Mouse (Mus musculus) right cerebral cortex, postnatal 14 days (tissue): ENCODE data around the gene Prkag3.

ENCODE experiments used
- DNase-seq: peaks from one replicate; pipeline ENCODE4 v3.0.0; 2022

Prkag3 gene

DNA sequence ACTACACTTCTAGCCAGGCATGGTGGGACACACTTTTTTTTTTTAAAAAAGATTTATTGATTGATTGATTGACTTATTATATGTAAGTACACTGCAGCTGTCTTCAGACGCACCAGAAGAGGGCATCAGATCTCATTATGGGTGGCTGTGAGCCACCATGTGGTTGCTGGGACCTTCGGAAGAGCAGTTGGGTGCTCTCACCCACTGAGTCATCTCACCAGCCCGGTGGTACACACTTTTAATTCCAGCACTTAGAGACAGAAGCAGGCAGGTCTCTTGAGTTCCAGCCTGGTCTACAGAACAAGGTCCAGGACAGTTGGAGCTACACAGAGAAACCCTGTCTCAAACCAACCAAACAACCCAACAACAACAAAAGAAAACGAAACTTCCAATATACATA is 37.0 kb downstream of the Prkag3 start:
- no peak for DNase-seq

DNA sequence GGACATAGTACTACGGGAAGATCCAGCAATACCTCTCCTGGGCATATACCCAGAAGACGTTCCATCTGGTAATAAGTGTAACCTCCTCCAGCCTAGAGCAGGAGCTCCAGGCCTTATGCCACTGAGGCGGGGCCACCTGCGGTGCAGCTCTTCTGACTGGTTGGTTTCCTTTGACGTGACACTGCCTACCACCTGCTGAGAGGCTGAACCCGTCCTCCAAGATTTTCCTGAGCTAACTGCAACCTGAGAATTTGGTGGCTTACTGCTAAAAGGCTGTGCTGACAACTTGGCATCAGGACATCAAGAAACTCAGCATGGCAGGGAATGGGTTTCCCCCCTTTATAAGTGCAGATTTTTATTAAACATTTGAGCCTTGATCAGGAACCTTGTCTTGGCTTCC is 39.5 kb downstream of the Prkag3 start:
- no peak for DNase-seq

DNA sequence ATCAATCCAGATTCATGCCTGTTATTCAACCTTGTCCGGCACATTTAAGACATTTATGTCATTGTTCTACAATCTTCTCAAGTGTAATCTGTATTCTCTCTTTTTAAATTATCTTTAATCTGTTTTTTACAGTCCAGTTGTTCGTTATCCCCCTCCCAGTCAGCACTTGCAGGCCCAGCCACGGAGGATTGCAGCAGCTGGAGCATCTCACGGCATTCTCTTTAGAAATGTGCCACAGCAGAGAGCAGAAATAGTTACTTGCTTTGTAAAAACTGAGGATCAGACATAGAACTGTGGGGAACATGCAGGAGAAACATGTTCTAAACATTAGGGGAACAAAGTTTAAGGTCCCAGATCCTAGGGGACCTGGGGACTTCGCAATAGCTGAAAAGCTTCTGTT is 44.0 kb downstream of the Prkag3 start:
- DNase-seq: no peak

DNA sequence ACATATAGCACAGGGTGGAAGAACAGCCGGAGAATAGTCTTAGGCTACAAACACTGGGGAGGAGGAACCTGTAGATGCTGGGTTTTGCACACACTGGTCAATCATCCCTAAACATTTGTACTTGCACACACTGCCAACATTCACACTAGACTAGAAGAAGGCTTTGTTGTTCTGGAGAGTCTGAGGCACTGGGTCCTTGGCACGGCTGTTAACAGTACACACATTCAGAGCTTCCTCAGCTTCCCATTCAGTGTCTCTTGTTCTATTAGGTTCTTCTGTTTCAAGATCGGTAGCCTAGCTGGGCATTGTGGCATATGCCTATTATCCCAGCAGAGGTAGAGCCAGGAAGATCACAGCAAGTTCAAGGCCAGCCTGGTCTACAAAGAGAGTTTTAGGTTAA is 44.9 kb downstream of the Prkag3 start:
- DNase-seq: no peak

DNA sequence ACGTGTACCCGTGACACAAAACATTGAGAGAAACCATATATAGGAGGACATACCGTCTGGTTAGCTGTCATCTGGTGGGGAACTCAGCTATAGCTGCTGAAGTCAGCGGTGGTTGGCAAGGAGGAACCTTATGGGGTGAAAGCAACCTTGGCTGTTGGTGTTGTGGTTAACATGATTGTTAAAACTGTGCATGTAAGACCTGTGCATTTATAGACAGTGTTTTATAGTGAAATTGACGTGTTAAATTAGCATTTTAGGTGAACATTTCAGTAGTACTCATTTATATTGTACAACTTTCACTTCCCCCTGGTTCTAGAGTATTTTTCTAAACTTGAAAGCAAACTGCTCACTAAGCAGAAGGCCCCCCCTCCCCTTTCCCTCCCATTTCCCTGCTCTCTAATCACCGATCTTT is 46.9 kb downstream of the Prkag3 start:
- no peak for DNase-seq

DNA sequence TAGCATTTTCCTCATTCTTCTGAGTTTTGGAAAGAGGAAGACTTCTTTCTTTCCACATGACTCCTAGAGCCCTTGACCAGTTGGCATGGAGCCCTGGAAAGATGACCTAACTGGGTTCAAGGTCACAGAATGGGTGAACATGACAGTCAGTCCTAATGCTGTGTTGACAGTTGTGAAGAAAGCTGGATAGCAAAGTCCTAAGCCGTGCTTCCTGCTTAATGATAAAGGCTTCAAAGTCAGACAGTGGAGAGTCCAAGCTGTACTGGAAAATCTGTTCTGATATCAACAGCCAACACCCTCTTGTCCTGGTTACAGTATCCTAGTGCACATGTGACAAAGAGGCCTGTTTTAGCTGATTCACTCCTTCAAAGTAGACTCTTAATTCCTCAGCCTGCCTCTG is 50.2 kb downstream of the Prkag3 start:
- DNase-seq: no peak

DNA sequence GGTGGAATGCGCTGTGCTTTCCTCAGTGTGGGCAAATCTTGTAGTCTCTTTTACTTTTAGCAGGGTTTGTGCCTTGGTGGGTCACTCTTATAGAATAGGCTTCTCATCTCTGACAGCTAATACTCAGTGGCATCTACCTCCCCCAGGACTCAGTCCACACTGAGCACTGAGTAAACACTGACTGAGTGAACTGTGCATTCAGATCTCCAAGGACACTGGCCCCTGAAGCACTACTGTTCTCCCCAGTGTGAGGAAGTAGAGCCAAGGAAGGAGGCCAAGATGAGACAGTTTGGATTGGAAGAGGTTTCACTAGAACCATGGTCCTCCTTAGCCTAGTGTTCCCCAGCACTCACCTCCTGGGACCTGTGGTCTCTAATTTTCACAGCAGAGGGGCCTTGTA is 50.7 kb downstream of the Prkag3 start:
- DNase-seq: no peak

DNA sequence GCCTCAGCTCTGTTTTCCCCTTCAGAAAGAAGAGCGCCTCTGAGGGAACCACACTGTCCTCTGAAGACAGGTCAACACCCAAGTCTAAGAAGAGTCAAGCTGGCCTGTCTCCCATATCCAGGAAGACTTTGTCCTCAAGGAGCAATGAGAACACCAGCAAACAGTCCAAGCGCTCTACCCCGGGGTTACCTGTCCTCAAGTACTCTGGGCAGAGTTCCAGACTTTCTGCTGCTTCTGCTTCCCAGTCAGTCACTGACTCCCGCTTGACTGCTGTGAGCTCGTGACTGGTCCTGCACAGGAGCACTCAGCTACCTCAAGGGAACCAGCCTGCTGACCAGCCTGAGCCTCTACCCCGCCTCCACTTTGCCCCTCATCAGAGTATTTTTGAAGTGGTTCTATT is 51.6 kb downstream of the Prkag3 start:
- DNase-seq: no peak

DNA sequence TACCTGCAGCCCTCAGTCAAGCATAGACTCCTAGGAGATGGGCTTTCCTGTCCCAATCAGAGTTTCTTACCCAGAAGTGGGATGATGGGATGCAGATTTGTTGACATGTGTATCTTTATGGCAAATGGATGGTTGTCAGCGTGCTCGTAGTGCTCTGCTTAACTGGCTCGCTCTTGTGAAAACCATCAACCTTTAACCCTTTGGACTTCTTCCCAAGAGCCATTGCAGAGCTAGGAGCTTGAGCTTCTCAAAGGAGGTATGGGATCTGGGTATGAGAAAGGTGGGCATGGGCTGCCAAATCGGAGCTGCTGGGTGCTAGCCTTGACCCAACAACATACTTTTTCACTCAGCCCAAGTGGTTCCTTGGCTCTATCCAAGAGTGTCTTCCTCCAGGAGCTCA is 53.2 kb downstream of the Prkag3 start:
- DNase-seq: no peak

DNA sequence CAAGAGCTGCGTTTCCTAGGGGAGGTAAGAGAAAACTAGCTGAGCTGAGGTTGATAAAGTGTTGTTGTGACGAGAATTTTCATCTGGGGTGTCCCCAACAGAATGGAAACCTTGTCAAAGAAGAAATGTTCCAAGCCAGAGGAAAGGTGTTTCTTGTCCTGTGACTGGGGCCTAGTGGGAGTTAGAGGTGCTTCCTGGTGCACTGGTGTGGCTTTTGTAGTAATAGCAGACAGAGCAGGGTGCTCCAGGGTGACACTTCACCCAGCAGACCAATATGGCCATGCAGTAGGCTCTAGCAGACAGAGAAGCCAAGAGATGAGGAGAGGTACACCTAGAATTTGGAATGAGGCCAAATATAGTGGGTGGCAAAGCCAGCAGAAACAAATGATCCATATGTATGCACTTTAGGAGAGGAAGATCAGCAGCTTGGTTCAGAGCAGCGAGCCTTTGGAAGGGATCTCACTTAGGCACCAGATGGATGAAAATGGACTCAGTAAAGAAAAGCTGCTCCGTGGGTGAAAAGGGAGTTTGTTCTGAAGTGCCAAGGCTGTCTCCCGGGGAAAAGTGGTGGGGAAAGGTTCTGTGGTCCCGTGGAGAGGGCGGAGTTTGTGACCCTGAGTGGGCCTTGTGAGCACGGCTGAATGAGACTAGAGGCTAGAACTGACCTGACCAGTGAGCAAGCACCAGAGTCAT is 55.0 kb downstream of the Prkag3 start:
- no peak for DNase-seq
